Comparison of ENCODE assay signal across 17 mouse cellular contexts in the genomic region with DNA sequence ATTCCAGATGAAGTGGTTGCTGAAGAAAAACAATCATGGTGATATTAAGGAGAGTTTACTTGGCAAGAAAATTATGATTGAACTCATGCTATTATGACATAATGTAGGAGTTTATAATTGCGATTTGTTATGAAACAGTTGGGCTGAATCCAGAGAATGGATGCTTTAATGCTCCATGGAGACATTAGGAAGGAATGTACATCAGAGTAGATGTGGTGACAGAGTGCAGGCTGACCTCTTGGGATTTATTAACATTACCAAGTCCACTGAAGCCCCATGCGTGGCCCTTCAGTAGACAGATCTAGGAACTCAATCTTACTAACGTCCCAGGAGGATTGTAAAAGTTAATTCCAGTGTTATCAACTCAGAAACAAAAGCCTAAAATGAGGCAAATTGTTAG.
A peak's percentile ranks its signal among the peaks of the same experiment; 100 is the strongest.
DNase-seq lines count a peak whose midpoint lies in the region; ATAC-seq and TF ChIP-seq lines count a peak whose summit lies in the region.
"Had no signal": no experiment of that assay in that cellular context is flagged by ENCODE, and none has a peak within 500 bp of the region (broad histone marks: within the 10 kb centered on the region; RNA-seq: fewer than 3 reads in every experiment).

No protein-coding gene starts in this region.

- no peaks in the 10 kb centered on the region for H3K36me3 ChIP-seq in kidney, postnatal 0 days (ENCODE audit: insufficient read depth, low read length)
- H3K36me3 ChIP-seq in kidney, embryonic 15.5 days = no peaks in the 10 kb centered on the region
- no peaks in the 10 kb centered on the region for H3K36me3 ChIP-seq in stomach, embryonic 15.5 days
- no peaks in the 10 kb centered on the region for H3K36me3 ChIP-seq in stomach, postnatal 0 days (ENCODE audit: control insufficient read depth, insufficient read depth, low read length)
- no peaks in the 10 kb centered on the region for H3K36me3 ChIP-seq in lung, postnatal 0 days (ENCODE audit: insufficient read depth, low read length)
- H3K36me3 ChIP-seq: embryonic facial prominence, embryonic 13.5 days; forebrain, embryonic 10.5 days; hindbrain, embryonic 10.5 days; limb, embryonic 15.5 days had no signal

- no peaks in the 10 kb centered on the region for H3K4me1 ChIP-seq in kidney, postnatal 0 days (replicated peaks; ENCODE audit: insufficient read depth, low read length)
- no peaks in the 10 kb centered on the region for H3K4me1 ChIP-seq in kidney, embryonic 15.5 days
- no peaks in the 10 kb centered on the region for H3K4me1 ChIP-seq in stomach, embryonic 15.5 days
- H3K4me1 ChIP-seq in stomach, postnatal 0 days (replicated peaks; ENCODE audit: control insufficient read depth, insufficient read depth) = no peaks in the 10 kb centered on the region
- H3K4me1 ChIP-seq in lung, postnatal 0 days (ENCODE audit: insufficient read depth, low read depth, low read length) = no peaks in the 10 kb centered on the region
- H3K4me1 ChIP-seq: embryonic facial prominence, embryonic 13.5 days; forebrain, embryonic 10.5 days; hindbrain, embryonic 10.5 days; limb, embryonic 15.5 days had no signal

- peak; percentile 63 for DNase-seq in kidney, postnatal 0 days (ENCODE audit: low spot score)
- no peak for DNase-seq in stomach, postnatal 0 days (ENCODE audit: low spot score)
- DNase-seq in lung, postnatal 0 days (ENCODE audit: low spot score) = peak; percentile 78
- DNase-seq in left cerebral cortex, adult 2 months (ENCODE audit: extremely low spot score in 1 of 2, low spot score in 2 of 2) = no peak
- DNase-seq in cerebellum, postnatal 10 days = no peak
- DNase-seq: adrenal gland, adult 2 months; cerebellum, adult 11-12 months; heart, adult 18-20 months; right cerebral cortex, adult 18-20 months; thymus, postnatal 25 days had no signal

- WGBS in kidney, postnatal 0 days = 55% methylated on average over 3 of the region's 3 CpGs
- WGBS in kidney, embryonic 15.5 days = 48% methylated on average over 3 of the region's 3 CpGs
- 45% methylated on average over 3 of the region's 3 CpGs for WGBS in stomach, embryonic 15.5 days
- 36% methylated on average over 3 of the region's 3 CpGs for WGBS in stomach, postnatal 0 days
- 52% methylated on average over 3 of the region's 3 CpGs for WGBS in lung, postnatal 0 days

- TF ChIP-seq EP300 in stomach, postnatal 0 days (optimal IDR thresholded peaks at IDR 0.05) = no peak
- TF ChIP-seq EP300 in lung, postnatal 0 days (IDR thresholded peaks at IDR 0.05) = peak; percentile 58; the same call in 1 of the 2 replicates

- H3K27ac ChIP-seq in kidney, postnatal 0 days = no peak overlapping the region
- no peak overlapping the region for H3K27ac ChIP-seq in kidney, embryonic 15.5 days
- no peak overlapping the region for H3K27ac ChIP-seq in stomach, embryonic 15.5 days
- H3K27ac ChIP-seq in stomach, postnatal 0 days (replicated peaks) = no peak overlapping the region
- H3K27ac ChIP-seq in lung, postnatal 0 days (ENCODE audit: low read length) = no peak overlapping the region
- no peak overlapping the region for H3K27ac ChIP-seq in left cerebral cortex, adult 2 months
- H3K27ac ChIP-seq: embryonic facial prominence, embryonic 13.5 days; forebrain, embryonic 10.5 days; hindbrain, embryonic 10.5 days; limb, embryonic 15.5 days had no signal

- H3K4me3 ChIP-seq in kidney, postnatal 0 days (replicated peaks; ENCODE audit: low read depth, low read length) = no peak overlapping the region
- H3K4me3 ChIP-seq in kidney, embryonic 15.5 days (replicated peaks) = no peak overlapping the region
- H3K4me3 ChIP-seq in stomach, embryonic 15.5 days (replicated peaks) = no peak overlapping the region
- H3K4me3 ChIP-seq in stomach, postnatal 0 days (ENCODE audit: low read depth, low read length) = no peak overlapping the region
- H3K4me3 ChIP-seq in lung, postnatal 0 days (ENCODE audit: low read depth, low read length) = no peak overlapping the region
- no peak overlapping the region for H3K4me3 ChIP-seq in left cerebral cortex, adult 2 months
- H3K4me3 ChIP-seq: embryonic facial prominence, embryonic 13.5 days; forebrain, embryonic 10.5 days; hindbrain, embryonic 10.5 days; limb, embryonic 15.5 days had no signal

- ATAC-seq in kidney, postnatal 0 days (replicated peaks; ENCODE audit: low FRiP score, low read depth) = no peak
- no peak for ATAC-seq in kidney, embryonic 15.5 days (replicated peaks; ENCODE audit: low FRiP score)
- peak; percentile 50; the same call in 1 of the 2 replicates for ATAC-seq in stomach, embryonic 15.5 days (ENCODE audit: insufficient read depth, low FRiP score, low read depth)
- no peak for ATAC-seq in stomach, postnatal 0 days (ENCODE audit: low FRiP score, low TSS enrichment)
- peak; percentile 85 for ATAC-seq in lung, postnatal 0 days
- ATAC-seq: midbrain, embryonic 16.5 days had no signal

- H3K27me3 ChIP-seq in kidney, postnatal 0 days (ENCODE audit: insufficient read depth, low read length) = no peaks in the 10 kb centered on the region
- no peaks in the 10 kb centered on the region for H3K27me3 ChIP-seq in kidney, embryonic 15.5 days
- H3K27me3 ChIP-seq in stomach, embryonic 15.5 days (replicated peaks) = no peaks in the 10 kb centered on the region
- no peaks in the 10 kb centered on the region for H3K27me3 ChIP-seq in stomach, postnatal 0 days (ENCODE audit: control insufficient read depth, insufficient read depth, low read length)
- H3K27me3 ChIP-seq in lung, postnatal 0 days (replicated peaks; ENCODE audit: insufficient read depth, low read length) = no peaks in the 10 kb centered on the region
- H3K27me3 ChIP-seq: embryonic facial prominence, embryonic 13.5 days; limb, embryonic 15.5 days had no signal

- H3K9me3 ChIP-seq in kidney, postnatal 0 days (replicated peaks; ENCODE audit: low read length) = no peaks in the 10 kb centered on the region
- no peaks in the 10 kb centered on the region for H3K9me3 ChIP-seq in kidney, embryonic 15.5 days (replicated peaks)
- H3K9me3 ChIP-seq in stomach, embryonic 15.5 days = no peaks in the 10 kb centered on the region
- H3K9me3 ChIP-seq in stomach, postnatal 0 days (ENCODE audit: control insufficient read depth, low read length) = no peaks in the 10 kb centered on the region
- no peaks in the 10 kb centered on the region for H3K9me3 ChIP-seq in lung, postnatal 0 days (ENCODE audit: low read length)
- H3K9me3 ChIP-seq: embryonic facial prominence, embryonic 13.5 days; forebrain, embryonic 10.5 days; hindbrain, embryonic 10.5 days; limb, embryonic 15.5 days had no signal

- no peak for TF ChIP-seq CTCF in kidney, postnatal 0 days (IDR thresholded peaks at IDR 0.05; ENCODE audit: low read depth)
- no peak for TF ChIP-seq CTCF in stomach, postnatal 0 days (IDR thresholded peaks at IDR 0.05; ENCODE audit: low read depth)
- TF ChIP-seq CTCF in lung, postnatal 0 days (IDR thresholded peaks at IDR 0.05) = no peak
- no peak for TF ChIP-seq CTCF in left cerebral cortex, adult 2 months (IDR thresholded peaks at IDR 0.05)

- no peak overlapping the region for H3K9ac ChIP-seq in kidney, postnatal 0 days (ENCODE audit: low read depth, low read length)
- H3K9ac ChIP-seq in kidney, embryonic 15.5 days = no peak overlapping the region
- H3K9ac ChIP-seq in stomach, embryonic 15.5 days = no peak overlapping the region
- no peak overlapping the region for H3K9ac ChIP-seq in stomach, postnatal 0 days (ENCODE audit: low read length)
- no peak overlapping the region for H3K9ac ChIP-seq in lung, postnatal 0 days (replicated peaks; ENCODE audit: low read depth)
- H3K9ac ChIP-seq: embryonic facial prominence, embryonic 13.5 days; limb, embryonic 15.5 days had no signal

- no peak overlapping the region for H3K4me2 ChIP-seq in kidney, postnatal 0 days (ENCODE audit: low read length)
- no peak overlapping the region for H3K4me2 ChIP-seq in kidney, embryonic 15.5 days
- H3K4me2 ChIP-seq in stomach, embryonic 15.5 days = no peak overlapping the region
- H3K4me2 ChIP-seq in stomach, postnatal 0 days (replicated peaks; ENCODE audit: low read depth) = no peak overlapping the region
- no peak overlapping the region for H3K4me2 ChIP-seq in lung, postnatal 0 days (replicated peaks; ENCODE audit: low read depth, low read length)
- H3K4me2 ChIP-seq: embryonic facial prominence, embryonic 13.5 days; limb, embryonic 15.5 days had no signal

- intact Hi-C loops in left cerebral cortex, adult 2 months (cut with DNase I) = no loop called here

Comparison
In these comparisons a context has a peak if more than half of its experiments do, and no peak if none do; other contexts are left out.
1. ATAC-seq: peak in stomach, embryonic 15.5 days (single experiment) and lung, postnatal 0 days (single experiment); none in kidney, postnatal 0 days (single experiment), kidney, embryonic 15.5 days (single experiment) and stomach, postnatal 0 days (single experiment).
2. DNase-seq: peak in kidney, postnatal 0 days (single experiment) and lung, postnatal 0 days (single experiment); none in stomach, postnatal 0 days (single experiment), left cerebral cortex, adult 2 months (0 of 2) and cerebellum, postnatal 10 days (0 of 2).